Mouse (Mus musculus): ENCODE data around the gene Atp6v1a.

DNA sequence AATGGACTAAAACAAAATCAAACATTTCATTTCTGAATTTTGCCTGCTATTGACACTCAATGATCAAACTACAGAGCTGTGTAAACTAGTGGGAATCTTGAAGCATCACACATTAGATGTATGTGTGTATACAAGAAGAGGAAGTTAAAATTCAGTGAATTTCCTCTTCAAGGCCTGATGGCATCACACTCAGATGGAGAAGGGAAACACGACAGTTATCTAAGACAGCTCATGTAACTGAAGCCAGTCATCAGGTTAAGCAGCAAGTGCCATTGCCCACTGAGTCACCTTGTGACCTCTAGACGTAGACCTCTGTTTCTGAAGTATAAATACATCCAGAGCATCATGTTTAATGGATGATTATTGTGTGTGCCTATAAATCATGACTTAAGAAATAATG, 51.9 kb downstream of the Atp6v1a start:
- no peak for TF ChIP-seq CTCF (IDR thresholded peaks at IDR 0.05; ENCODE audit: extremely low read depth, insufficient read depth, low read length)
- no peak for TF ChIP-seq POLR2A (IDR thresholded peaks at IDR 0.05; ENCODE audit: extremely low read depth, insufficient read depth, low read length)
